Mouse (Mus musculus) olfactory bulb, adult 2 months (tissue): ENCODE results near the gene Washc2. TPM values are rescaled to one million over a fixed set of nuclear protein-coding genes. Genes with fewer than 3 reads are reported as not detected.
A peak's percentile ranks its signal among the peaks of the same experiment; 100 is the strongest.
"Not testable (repeated sequence)": the region's sequence is repeated elsewhere in the genome, so short reads cannot be mapped to it uniquely, and the experiment has no call there.

Experiments used
- H3K27ac ChIP-seq: fragments of 200-500 bp; 2 replicates; pipeline ENCODE4 v1.5.1; 2012; ENCODE audit warnings: low read depth, low read length; ENCODE audit not compliant: insufficient read depth
- H3K4me1 ChIP-seq: fragments of 200-500 bp; 2 replicates; pipeline ENCODE4 v1.6.1; 2012; ENCODE audit warnings: low read length; ENCODE audit not compliant: control insufficient read depth, insufficient read depth
- H3K4me3 ChIP-seq: fragments of 200-500 bp; 2 replicates; pipeline ENCODE4 v1.5.1; 2012; ENCODE audit warnings: mild to moderate bottlenecking, low read depth, low read length, moderate library complexity; ENCODE audit not compliant: insufficient read depth
- CTCF ChIP-seq: fragments of 200-500 bp; IDR thresholded peaks from 2 replicates; pipeline ENCODE4 v1.5.1; 2012; ENCODE audit warnings: low read depth, mild to moderate bottlenecking, low read length, moderate library complexity; ENCODE audit not compliant: insufficient read depth
- POLR2A ChIP-seq: fragments of 200-500 bp; IDR thresholded peaks from 2 replicates; pipeline ENCODE4 v1.6.1; 2012; ENCODE audit warnings: mild to moderate bottlenecking, low read depth, low read length, moderate library complexity; ENCODE audit not compliant: insufficient read depth
- WGBS: fragments of 180-500 bp; shearing (Covaris S2); methylation state at CpG from one replicate; pipeline ENCODE4 v1.1.7; 2018; 5-methylcytosine and 5-hydroxymethylcytosine counted together
- polyA plus RNA-seq: library from polyadenylated mRNA; stranded (reverse); fragments of >200 nt; gene quantifications from 2 replicates; pipeline ENCODE4 v1.2.4, GENCODE M21; 2012; ENCODE audit warnings: low replicate concordance; ENCODE audit not compliant: missing spikeins, insufficient read depth, insufficient read length

Gene Washc2
- polyA plus RNA-seq, result not detected in 2 replicates

- peak; percentile 66; the same call in 1 of the 2 replicates for TF ChIP-seq POLR2A
- no peak for TF ChIP-seq CTCF
- Histone ChIP-seq H3K4me3 (peak within 1 kb of the TSS; percentile 90), H3K4me1 (no peaks in the 10 kb centered on the region), H3K27ac (peak within 1 kb of the TSS; percentile 85)
- under 1% methylated on average over 51 of the region's 51 CpGs for WGBS
Observed at GRCm38 (mm10) chr6:116207729-116208534, at the start of gene Washc2. Gene Washc2, plus strand, starts transcription at chr6:116208038.

GRCm38 (mm10) chr6:116166383-116166782 is 41.5 kb upstream of the Washc2 start:
- Histone ChIP-seq H3K27ac (no peak overlapping the region), H3K4me1 (no peaks in the 10 kb centered on the region), H3K4me3 (no peak overlapping the region)
- 92% methylated on average over 1 of the region's 1 CpGs for WGBS
- TF ChIP-seq POLR2A (no peak), CTCF (no peak)

- H3K4me1 ChIP-seq, H3K4me3 ChIP-seq, H3K27ac ChIP-seq: not testable (repeated sequence)
- 77% methylated on average over 37 of the region's 37 CpGs for WGBS
Observed at GRCm38 (mm10) chr6:116173511-116174099, 34.2 kb upstream of the Washc2 start.

GRCm38 (mm10) chr6:116178376-116178775 is 29.5 kb upstream of the Washc2 start:
- Histone ChIP-seq H3K4me3 (no peak overlapping the region), H3K4me1 (no peaks in the 10 kb centered on the region), H3K27ac (no peak overlapping the region)
- no peak for TF ChIP-seq POLR2A
- WGBS, result 97% methylated on average over 2 of the region's 2 CpGs

- no peak overlapping the region for H3K4me3 ChIP-seq
- no peak overlapping the region for H3K27ac ChIP-seq
- TF ChIP-seq CTCF, result no peak
- no peak for TF ChIP-seq POLR2A
- no peaks in the 10 kb centered on the region for H3K4me1 ChIP-seq
- 83% methylated on average over 3 of the region's 3 CpGs for WGBS
Observed at GRCm38 (mm10) chr6:116180731-116181130, 27.1 kb upstream of the Washc2 start.

- no peak overlapping the region for H3K27ac ChIP-seq
- no peak for TF ChIP-seq POLR2A
- TF ChIP-seq CTCF, result no peak
- WGBS, result 74% methylated on average over 5 of the region's 5 CpGs
- H3K4me1 ChIP-seq, result no peaks in the 10 kb centered on the region
- no peak overlapping the region for H3K4me3 ChIP-seq
Observed at GRCm38 (mm10) chr6:116183509-116183908, 24.3 kb upstream of the Washc2 start.

GRCm38 (mm10) chr6:116186485-116186884 is 21.4 kb upstream of the Washc2 start:
- Histone ChIP-seq H3K27ac (no peak overlapping the region), H3K4me1 (no peaks in the 10 kb centered on the region), H3K4me3 (no peak overlapping the region)
- TF ChIP-seq CTCF (no peak), POLR2A (no peak)
- 43% methylated on average over 2 of the region's 2 CpGs for WGBS

- H3K4me1 ChIP-seq, result no peaks in the 10 kb centered on the region
- H3K27ac ChIP-seq, result no peak overlapping the region
- TF ChIP-seq POLR2A (no peak), CTCF (no peak)
- H3K4me3 ChIP-seq, result no peak overlapping the region
- 90% methylated on average over 1 of the region's 1 CpGs for WGBS
Observed at GRCm38 (mm10) chr6:116189417-116189816, 18.4 kb upstream of the Washc2 start.

- Histone ChIP-seq H3K27ac (no peak overlapping the region), H3K4me3 (peak overlapping the region; percentile 89), H3K4me1 (no peaks in the 10 kb centered on the region)
- WGBS, result under 1% methylated on average over 51 of the region's 51 CpGs
- TF ChIP-seq CTCF (no peak), POLR2A (no peak; the same call in 1 of the 2 replicates)
Observed at GRCm38 (mm10) chr6:116192809-116193311, 15.0 kb upstream of the Washc2 start.
